Mouse (Mus musculus) heart, embryonic 12.5 days (tissue): ENCODE results near the gene Myzap. TPM values are rescaled to one million over a fixed set of nuclear protein-coding genes. Genes with fewer than 3 reads are reported as not detected.

Experiments used
- ATAC-seq: fragments of 200-750 bp; cut with Nextera tagmentation; 2 replicates; pipeline ENCODE4 v1.8.0; 2017; ENCODE audit warnings: moderate TSS enrichment, moderate library complexity; ENCODE audit not compliant: insufficient number of reproducible peaks, low FRiP score
- H3K27ac ChIP-seq: fragments of 300-500 bp; sonication (generic); 2 replicates; pipeline ENCODE4 v1.5.1; 2016; ENCODE audit warnings: mild to moderate bottlenecking, moderate library complexity; ENCODE audit not compliant: poor library complexity, severe bottlenecking
- H3K27me3 ChIP-seq: fragments of 300-500 bp; sonication (generic); replicated peaks from 2 replicates; pipeline ENCODE4 v1.6.1; 2016; ENCODE audit warnings: mild to moderate bottlenecking, moderate library complexity
- H3K36me3 ChIP-seq: fragments of 300-500 bp; sonication (generic); 2 replicates; pipeline ENCODE4 v1.6.1; 2016; ENCODE audit warnings: mild to moderate bottlenecking, moderate library complexity
- H3K4me1 ChIP-seq: fragments of 300-500 bp; sonication (generic); replicated peaks from 2 replicates; pipeline ENCODE4 v1.6.1; 2016; ENCODE audit warnings: mild to moderate bottlenecking
- H3K4me2 ChIP-seq: fragments of 300-500 bp; sonication (generic); 2 replicates; pipeline ENCODE4 v1.6.1; 2016; ENCODE audit warnings: mild to moderate bottlenecking, moderate library complexity
- H3K4me3 ChIP-seq: fragments of 300-500 bp; sonication (generic); 2 replicates; pipeline ENCODE4 v1.5.1; 2016; ENCODE audit warnings: mild to moderate bottlenecking
- H3K9ac ChIP-seq: fragments of 300-500 bp; sonication (generic); 2 replicates; pipeline ENCODE4 v1.6.1; 2016; ENCODE audit warnings: mild to moderate bottlenecking, moderate library complexity
- H3K9me3 ChIP-seq: fragments of 300-500 bp; sonication (generic); replicated peaks from 2 replicates; pipeline ENCODE4 v1.6.1; 2016; ENCODE audit warnings: mild to moderate bottlenecking, moderate library complexity
- WGBS: fragments of 180-500 bp; shearing (Covaris S2); methylation state at CpG from one replicate; pipeline ENCODE4 v1.1.7; 2016; 5-methylcytosine and 5-hydroxymethylcytosine counted together
- polyA plus RNA-seq: library from polyadenylated mRNA; unstranded; fragments of >200 nt; fragmentation: Nextera tagmentation; extraction: Ambion mirVana; gene quantifications from 2 replicates; pipeline ENCODE4 v1.2.1, GENCODE M21; 2016

Myzap gene
- polyA plus RNA-seq, 1 experiment from 2014 or later: 64.7 TPM

DNA sequence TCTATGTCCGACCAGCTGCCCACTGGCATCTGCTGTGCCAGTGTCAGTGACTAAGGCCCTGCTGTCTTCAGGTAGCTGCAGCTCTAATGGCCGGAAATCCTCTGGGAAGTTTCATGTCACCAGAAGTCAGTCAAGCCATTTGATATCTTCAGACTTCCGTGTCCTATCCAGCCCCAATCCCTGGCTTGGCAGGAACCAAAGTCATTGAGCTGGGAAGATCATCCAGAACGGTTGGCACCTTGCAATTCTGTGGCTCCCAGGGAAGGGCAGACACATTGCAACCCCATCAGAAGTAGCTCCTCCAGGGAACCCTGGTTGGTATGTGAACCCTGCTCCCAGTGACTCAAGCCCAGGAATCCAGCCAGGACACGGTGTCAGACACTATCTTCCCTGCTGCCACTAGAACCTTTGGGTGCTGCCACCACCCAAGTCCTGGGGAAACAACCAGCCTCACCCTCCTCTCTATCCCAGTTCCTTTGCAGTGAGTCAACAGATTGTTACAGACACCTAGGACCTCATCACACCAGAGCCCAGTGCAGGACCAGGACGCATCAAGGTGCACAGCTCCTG is 18.3 kb downstream of the Myzap start:
- no peak overlapping the region for H3K9ac ChIP-seq
- H3K4me3 ChIP-seq: no peak overlapping the region
- no peak overlapping the region for H3K4me2 ChIP-seq
- H3K27ac ChIP-seq: no peak overlapping the region
- no peak for ATAC-seq
- no peaks in the 10 kb centered on the region for H3K9me3 ChIP-seq
- H3K36me3 ChIP-seq: peaks cover 30% of the 10 kb centered on the region
- 71% methylated on average over 6 of the region's 6 CpGs for whole genome bisulfite sequencing
- 0 out of 2 replicates have a peak, but pooled peaks cover 4% of the 10 kb centered on the region for H3K4me1 ChIP-seq
- H3K27me3 ChIP-seq: no peaks in the 10 kb centered on the region

DNA sequence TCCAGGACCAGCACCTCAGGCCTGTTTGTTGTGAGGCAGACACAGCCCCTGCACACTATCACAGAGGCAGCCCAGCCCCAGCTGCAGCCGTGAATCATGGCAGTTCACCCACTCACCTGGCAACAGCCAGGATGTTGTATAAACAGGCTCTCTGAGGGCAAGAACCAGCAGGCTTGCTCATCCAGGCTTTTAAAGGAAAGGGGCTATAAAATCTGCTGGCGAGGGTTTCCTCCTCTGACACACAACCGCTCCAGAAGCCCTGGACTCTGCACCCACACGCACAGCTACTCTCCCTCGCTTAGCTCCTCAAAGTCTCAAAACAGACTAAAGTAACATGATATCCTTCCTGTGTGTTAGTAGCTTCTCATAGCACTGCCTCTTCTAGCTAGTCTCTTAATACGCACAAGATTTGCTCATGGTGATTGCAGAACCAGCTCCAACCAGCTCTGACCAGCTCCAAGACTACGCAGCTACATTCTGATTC is 21.0 kb downstream of the Myzap start:
- Histone ChIP-seq H3K4me3 (no peak overlapping the region), H3K27me3 (no peaks in the 10 kb centered on the region), H3K4me1 (peaks cover 28% of the 10 kb centered on the region), H3K9me3 (no peaks in the 10 kb centered on the region), H3K27ac (0 out of 2 replicates have a peak overlapping the region, but pooled peaks have one; percentile 0), H3K4me2 (no peak overlapping the region), H3K36me3 (0 out of 2 replicates have a peak, but pooled peaks cover 5% of the 10 kb centered on the region), H3K9ac (no peak overlapping the region)
- 71% methylated on average over 7 of the region's 7 CpGs for WGBS
- no peak for ATAC-seq

DNA sequence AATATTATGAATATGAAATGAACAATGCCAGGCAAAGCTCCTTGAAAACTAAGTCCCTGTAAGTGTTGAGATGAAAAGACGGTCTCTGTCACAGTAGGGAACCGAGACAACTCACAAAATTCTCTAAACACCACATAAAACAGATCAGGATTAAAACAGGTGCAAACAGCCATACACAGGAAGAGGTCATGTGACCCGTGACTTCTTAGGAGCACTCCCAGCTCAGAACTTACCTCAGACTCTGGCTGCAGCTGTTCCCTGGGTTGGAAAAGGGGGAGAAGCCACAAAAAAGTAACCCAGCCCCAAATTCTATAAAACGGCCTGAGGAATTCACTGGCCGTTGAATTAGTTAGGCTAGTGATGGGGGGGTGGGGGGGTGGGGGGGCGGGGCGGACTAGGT is 22.0 kb downstream of the Myzap start:
- H3K36me3 ChIP-seq: no peaks in the 10 kb centered on the region
- no peaks in the 10 kb centered on the region for H3K9me3 ChIP-seq
- peaks cover 28% of the 10 kb centered on the region for H3K4me1 ChIP-seq
- H3K27me3 ChIP-seq: no peaks in the 10 kb centered on the region
- no peak overlapping the region for H3K9ac ChIP-seq
- no peak for ATAC-seq
- no peak overlapping the region for H3K27ac ChIP-seq
- H3K4me2 ChIP-seq: no peak overlapping the region
- WGBS: 76% methylated on average over 7 of the region's 7 CpGs
- no peak overlapping the region for H3K4me3 ChIP-seq

DNA sequence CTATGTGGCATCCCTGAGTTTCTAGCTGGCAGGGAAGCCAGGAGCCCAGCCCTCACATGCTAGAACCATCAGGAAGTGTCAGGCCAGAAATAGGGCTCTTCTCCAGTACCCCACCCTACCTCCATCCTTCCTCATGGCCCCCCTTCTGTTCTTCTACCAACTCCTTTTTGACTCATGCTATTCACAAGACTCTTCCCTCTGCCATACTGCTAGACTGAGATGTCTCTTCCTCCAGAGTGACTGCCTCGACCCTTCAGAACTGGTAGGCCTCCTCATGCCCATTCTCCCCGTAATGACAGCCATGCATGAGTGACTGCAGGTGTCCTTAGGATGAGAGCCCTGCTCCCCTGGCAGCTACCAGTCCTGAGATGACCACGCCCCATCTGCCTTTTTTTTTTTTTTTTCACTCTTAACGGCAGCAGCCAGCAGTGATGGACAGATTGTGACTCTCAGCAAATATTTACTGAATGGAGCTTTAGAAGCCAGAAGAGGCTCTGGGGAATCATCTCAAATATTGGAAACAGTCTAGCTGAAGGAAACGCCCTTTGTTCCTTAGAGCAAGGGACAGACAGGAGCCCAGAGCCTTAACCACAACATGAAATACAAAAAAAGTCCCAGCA is 23.7 kb downstream of the Myzap start:
- Histone ChIP-seq H3K4me3 (no peak overlapping the region), H3K27ac (0 out of 2 replicates have a peak overlapping the region, but pooled peaks have one; percentile 12), H3K9ac (no peak overlapping the region), H3K27me3 (no peaks in the 10 kb centered on the region), H3K4me2 (no peak overlapping the region), H3K4me1 (peaks cover 28% of the 10 kb centered on the region), H3K9me3 (no peaks in the 10 kb centered on the region), H3K36me3 (peaks cover 10% of the 10 kb centered on the region; the same call in 1 of the 2 replicates)
- ATAC-seq: no peak
- 37% methylated on average over 5 of the region's 5 CpGs for WGBS

DNA sequence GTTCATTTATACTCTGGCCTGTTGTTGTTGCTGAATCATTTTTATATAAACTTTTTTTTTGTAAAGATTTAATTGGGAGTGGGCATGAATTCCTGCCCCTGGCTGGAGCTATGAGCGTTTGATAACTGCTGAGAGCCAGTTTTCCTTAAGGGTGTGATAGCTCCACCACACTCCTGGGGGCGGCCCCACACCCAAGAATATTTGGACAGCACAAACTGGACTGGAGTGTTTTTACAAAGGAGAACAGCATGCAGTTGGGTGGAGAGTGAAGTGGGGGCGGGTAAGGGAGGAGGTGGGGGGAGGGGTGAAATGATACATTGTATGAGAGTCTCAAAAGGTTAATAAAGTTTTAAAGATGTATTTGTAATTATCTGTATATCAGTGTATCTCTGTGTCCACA is 24.8 kb downstream of the Myzap start:
- Histone ChIP-seq H3K9me3 (no peaks in the 10 kb centered on the region), H3K36me3 (peaks cover 19% of the 10 kb centered on the region; the same call in 1 of the 2 replicates), H3K4me1 (peaks cover 28% of the 10 kb centered on the region), H3K27me3 (no peaks in the 10 kb centered on the region), H3K4me3 (no peak overlapping the region), H3K4me2 (no peak overlapping the region), H3K9ac (no peak overlapping the region), H3K27ac (no peak overlapping the region; the same call in 1 of the 2 replicates)
- no peak for ATAC-seq
- WGBS: 52% methylated on average over 3 of the region's 3 CpGs

DNA sequence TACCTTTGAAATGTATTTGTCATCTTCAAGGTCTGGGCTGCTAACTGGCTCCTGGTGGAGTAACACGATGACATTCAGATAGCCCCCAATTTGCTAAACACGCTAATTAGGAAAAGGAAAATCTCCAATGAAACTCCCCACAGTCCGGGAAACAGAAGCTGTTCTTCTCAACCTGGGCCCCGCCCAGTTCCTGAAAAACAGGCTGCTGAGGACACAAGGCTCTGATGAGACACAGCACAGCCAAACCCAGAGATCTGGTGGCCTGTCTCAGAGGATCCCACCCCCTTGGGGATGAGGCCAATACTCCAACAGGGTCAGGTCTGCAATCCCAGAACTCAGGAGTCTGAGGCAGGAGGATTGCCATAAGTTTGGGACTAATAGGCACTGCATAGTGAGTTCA is 25.4 kb downstream of the Myzap start:
- Histone ChIP-seq H3K27me3 (no peaks in the 10 kb centered on the region), H3K9me3 (no peaks in the 10 kb centered on the region), H3K4me2 (no peak overlapping the region), H3K4me1 (peaks cover 28% of the 10 kb centered on the region), H3K27ac (no peak overlapping the region), H3K4me3 (no peak overlapping the region), H3K36me3 (peaks cover 23% of the 10 kb centered on the region), H3K9ac (no peak overlapping the region)
- ATAC-seq: no peak
- WGBS: 25% methylated on average over 4 of the region's 4 CpGs

DNA sequence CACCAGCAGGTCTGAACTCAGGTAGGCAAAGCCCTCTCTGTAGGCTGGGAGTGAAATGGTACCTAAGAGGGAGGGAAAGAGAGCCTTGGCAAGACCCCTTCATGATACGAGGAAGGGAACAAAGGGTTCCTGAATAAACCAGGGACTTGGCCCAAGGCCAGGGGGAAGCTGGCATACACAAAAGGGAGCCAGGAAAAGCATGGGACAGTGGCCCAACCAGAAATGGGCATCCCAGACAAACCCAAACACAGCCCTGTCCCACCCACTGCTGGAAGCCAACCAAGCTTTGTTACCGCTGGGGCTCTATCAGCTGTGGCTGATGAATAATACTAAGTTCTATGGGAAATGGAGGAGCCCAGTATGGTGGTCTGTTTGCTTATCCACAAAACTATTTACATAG is 34.4 kb downstream of the Myzap start:
- H3K36me3 ChIP-seq: peaks cover 75% of the 10 kb centered on the region

DNA sequence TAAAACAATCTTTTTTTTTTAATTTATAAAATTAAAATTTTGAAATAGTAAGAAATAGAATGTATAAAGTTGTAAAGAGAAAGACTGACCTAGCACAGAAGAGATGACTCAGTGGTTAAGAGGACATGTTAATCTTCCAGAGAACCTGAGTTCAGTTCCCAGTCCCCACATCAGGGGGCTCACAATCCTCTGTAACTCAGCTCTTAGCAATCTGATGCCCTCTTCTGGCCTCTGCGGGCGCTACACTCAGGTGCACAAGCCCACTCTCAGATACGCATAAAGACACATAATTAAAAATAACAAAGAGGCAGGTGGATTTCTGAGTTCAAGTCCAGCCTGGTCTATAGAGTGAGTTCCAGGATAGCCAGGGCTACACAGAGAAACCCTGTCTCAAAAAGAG is 38.2 kb downstream of the Myzap start:
- Histone ChIP-seq H3K4me1 (peaks cover 9% of the 10 kb centered on the region), H3K36me3 (peaks cover 82% of the 10 kb centered on the region), H3K9me3 (peaks cover 7% of the 10 kb centered on the region), H3K4me2 (no peak overlapping the region), H3K27me3 (no peaks in the 10 kb centered on the region), H3K4me3 (no peak overlapping the region), H3K9ac (no peak overlapping the region), H3K27ac (no peak overlapping the region)
- WGBS: 94% methylated on average over 3 of the region's 3 CpGs
- ATAC-seq: no peak

More for the DNA sequence above, 34.4 kb downstream of the Myzap start:
- Histone ChIP-seq H3K4me3 (no peak overlapping the region), H3K4me2 (no peak overlapping the region), H3K9ac (no peak overlapping the region), H3K4me1 (peaks cover 9% of the 10 kb centered on the region), H3K9me3 (peaks cover 7% of the 10 kb centered on the region), H3K27me3 (no peaks in the 10 kb centered on the region), H3K27ac (no peak overlapping the region)
- 46% methylated on average over 2 of the region's 2 CpGs for WGBS
- no peak for ATAC-seq

DNA sequence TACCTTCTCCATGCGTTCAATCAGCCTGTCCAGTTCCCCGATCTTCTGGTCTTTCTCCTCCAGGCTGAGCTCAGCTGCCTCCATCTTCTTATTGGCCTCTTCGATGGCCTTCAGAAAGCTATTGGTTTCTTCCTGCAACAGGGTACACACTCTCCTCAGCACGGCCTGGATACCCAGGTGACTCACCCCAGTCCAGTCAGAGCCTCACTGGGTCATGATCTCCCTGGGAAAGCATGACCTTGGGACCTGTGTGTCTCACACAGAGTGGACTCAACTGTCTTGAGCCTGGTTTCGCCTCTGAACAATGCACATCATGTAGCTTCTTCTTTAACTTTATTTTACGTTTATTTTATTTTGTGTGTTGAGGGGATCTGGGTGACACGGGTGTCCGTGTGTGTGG is 42.0 kb downstream of the Myzap start:
- Histone ChIP-seq H3K27me3 (no peaks in the 10 kb centered on the region), H3K9me3 (peaks cover 7% of the 10 kb centered on the region), H3K27ac (no peak overlapping the region), H3K36me3 (peaks cover 72% of the 10 kb centered on the region), H3K4me1 (peaks cover 24% of the 10 kb centered on the region), H3K4me2 (no peak overlapping the region), H3K9ac (no peak overlapping the region), H3K4me3 (no peak overlapping the region)
- no peak for ATAC-seq
- 87% methylated on average over 8 of the region's 8 CpGs for WGBS

DNA sequence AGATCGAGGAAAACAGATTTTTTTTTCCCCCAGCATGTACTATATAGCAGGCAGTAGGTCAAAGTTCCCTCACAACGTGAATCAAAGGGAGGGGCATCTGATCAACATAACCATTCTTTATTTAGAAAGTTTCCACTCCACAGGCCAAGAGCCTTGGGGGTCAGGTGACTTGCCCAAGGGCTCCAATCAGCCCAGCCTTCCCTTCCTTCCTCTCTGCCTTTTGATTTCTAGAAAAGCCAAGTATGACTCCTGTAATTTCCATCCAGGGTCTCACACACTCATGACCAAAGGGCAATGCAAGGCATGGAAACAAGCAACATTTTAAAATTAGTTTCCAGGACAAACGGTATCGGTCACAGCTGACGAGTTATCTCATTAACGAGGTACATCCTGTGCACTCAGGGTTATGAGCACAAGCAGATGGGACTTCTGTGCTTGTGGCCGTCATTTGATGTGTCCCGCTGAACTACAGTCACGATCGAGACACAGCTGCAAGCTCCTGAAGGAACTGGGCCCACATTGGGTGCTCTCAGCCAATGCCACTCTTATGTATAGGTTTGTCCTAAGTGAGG is 44.4 kb downstream of the Myzap start:
- no peak overlapping the region for H3K4me3 ChIP-seq
- H3K9me3 ChIP-seq: no peaks in the 10 kb centered on the region
- no peak overlapping the region for H3K4me2 ChIP-seq
- peaks cover 24% of the 10 kb centered on the region for H3K4me1 ChIP-seq
- no peak overlapping the region for H3K9ac ChIP-seq
- 65% methylated on average over 10 of the region's 10 CpGs for WGBS
- 0 out of 2 replicates have a peak, but pooled peaks have one; percentile 30 for ATAC-seq
- no peak overlapping the region for H3K27ac ChIP-seq
- H3K27me3 ChIP-seq: no peaks in the 10 kb centered on the region
- H3K36me3 ChIP-seq: peaks cover 51% of the 10 kb centered on the region

DNA sequence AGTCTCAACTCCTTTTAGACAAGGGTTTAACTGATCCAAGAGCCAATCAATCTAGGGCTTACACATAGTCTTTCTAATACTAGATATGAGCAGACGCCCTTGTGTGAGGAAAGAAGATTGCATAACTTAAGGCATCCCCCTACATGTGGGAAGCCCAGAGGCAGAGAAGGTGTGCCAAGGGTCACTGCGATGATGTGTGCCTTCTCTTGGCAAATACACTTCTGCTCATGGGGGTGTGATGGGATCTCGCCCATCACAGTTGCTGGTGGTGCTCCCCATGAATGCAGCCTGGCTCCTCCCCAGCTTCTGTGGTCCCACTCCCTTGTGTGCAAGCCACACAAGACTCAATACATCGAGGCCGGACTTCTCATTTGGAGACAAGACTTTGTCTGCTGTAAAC is 47.3 kb downstream of the Myzap start:
- no peak overlapping the region for H3K9ac ChIP-seq
- WGBS: 78% methylated on average over 5 of the region's 5 CpGs
- H3K36me3 ChIP-seq: peaks cover 31% of the 10 kb centered on the region

More for the DNA sequence above, 47.3 kb downstream of the Myzap start:
- Histone ChIP-seq H3K4me1 (peaks cover 24% of the 10 kb centered on the region), H3K4me2 (no peak overlapping the region), H3K4me3 (no peak overlapping the region), H3K27me3 (no peaks in the 10 kb centered on the region), H3K27ac (no peak overlapping the region), H3K9me3 (no peaks in the 10 kb centered on the region)
- ATAC-seq: no peak
